Mouse (Mus musculus) C2C12 (cell line): ENCODE data around the gene Slc11a2.

Experiments used
- CEBPB ChIP-seq: IDR thresholded peaks from one replicate; pipeline ENCODE4 v1.6.1; 2011; ENCODE audit warnings: low read depth, mild to moderate bottlenecking, control low read depth, moderate library complexity
- CTCF ChIP-seq: IDR thresholded peaks from one replicate; pipeline ENCODE4 v1.5.1; 2011; ENCODE audit not compliant: control insufficient read depth, insufficient read depth, insufficient read length
- MAX ChIP-seq: IDR thresholded peaks from one replicate; pipeline ENCODE4 v1.6.1; 2011; ENCODE audit warnings: mild to moderate bottlenecking, control low read depth
- MYOD1 ChIP-seq: IDR thresholded peaks from one replicate; pipeline ENCODE4 v1.6.1; 2011; ENCODE audit warnings: low read depth; ENCODE audit not compliant: control insufficient read depth, insufficient read length
- MYOG ChIP-seq: IDR thresholded peaks from one replicate; pipeline ENCODE4 v1.6.1; 2011; ENCODE audit not compliant: control insufficient read depth, insufficient read length; ENCODE audit errors: extremely low read depth
- USF1 ChIP-seq: IDR thresholded peaks from one replicate; pipeline ENCODE4 v1.6.1; 2011; ENCODE audit warnings: low read depth, mild to moderate bottlenecking, control low read depth, moderate library complexity

GRCm38 (mm10) chr15:100446887-100447286 lies 22.0 kb upstream of the Slc11a2 start:
- TF ChIP-seq CTCF, result no peak
- no peak for TF ChIP-seq CEBPB
- TF ChIP-seq MAX, result no peak
- TF ChIP-seq MYOD1, result no peak
- TF ChIP-seq MYOG, result no peak
- TF ChIP-seq USF1, result no peak
